Mouse (Mus musculus): Measurements from ENCODE around the gene Ms4a6b. TPM values are rescaled to one million over a fixed set of nuclear protein-coding genes. Genes with fewer than 3 reads are reported as not detected.
A peak's percentile ranks its signal among the peaks of the same experiment; 100 is the strongest.
"Not testable (repeated sequence)": the region's sequence is repeated elsewhere in the genome, so short reads cannot be mapped to it uniquely, and the experiment has no call there.

The Ms4a6b gene
- total RNA-seq, 2 experiments from 2014 or later, result 1.6 to 5.5 TPM

DNA sequence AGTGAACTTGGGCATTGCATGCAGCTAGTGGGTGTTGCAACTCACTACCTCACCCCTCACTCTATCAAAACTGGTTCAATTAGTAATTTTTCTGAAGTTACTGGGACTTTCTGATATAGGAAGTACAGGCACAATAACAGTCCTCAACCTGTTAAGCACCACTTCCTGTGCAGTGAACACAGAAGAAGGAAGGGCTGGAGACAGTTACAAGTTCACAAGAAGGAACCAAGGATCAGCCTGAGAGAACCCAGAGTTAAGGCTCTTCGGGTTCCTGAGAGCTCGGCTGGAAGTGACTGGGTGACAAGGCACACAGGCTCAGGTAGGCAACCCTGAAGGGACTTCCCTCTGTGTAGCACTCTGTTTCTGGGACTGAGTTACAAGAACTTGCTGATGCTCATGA, 2.0 kb downstream of the Ms4a6b start:
- intact Hi-C loops (cut with DNase I; ENCODE audit: low total_unique reads); DNase-seq: not testable (repeated sequence)

DNA sequence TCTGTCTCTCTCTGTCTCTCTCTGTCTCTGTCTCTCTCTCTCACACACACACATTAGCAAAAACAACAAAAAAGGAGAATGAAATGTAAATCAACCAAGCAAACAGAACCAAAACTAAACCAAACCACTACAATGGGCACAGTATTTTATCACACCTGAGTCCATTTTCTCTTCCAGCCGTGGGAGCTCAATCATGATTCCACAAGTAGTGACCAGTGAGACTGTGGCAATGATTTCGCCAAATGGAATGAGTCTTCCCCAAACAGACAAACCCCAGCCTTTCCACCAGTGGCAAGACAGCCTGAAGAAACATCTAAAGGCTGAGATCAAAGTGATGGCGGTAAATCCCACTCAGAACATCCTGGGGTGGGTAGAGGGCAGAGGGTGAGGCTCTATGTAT, 3.8 kb downstream of the Ms4a6b start:
- no peak for DNase-seq
- intact Hi-C loops (cut with DNase I; ENCODE audit: low total_unique reads), result no loop called here

DNA sequence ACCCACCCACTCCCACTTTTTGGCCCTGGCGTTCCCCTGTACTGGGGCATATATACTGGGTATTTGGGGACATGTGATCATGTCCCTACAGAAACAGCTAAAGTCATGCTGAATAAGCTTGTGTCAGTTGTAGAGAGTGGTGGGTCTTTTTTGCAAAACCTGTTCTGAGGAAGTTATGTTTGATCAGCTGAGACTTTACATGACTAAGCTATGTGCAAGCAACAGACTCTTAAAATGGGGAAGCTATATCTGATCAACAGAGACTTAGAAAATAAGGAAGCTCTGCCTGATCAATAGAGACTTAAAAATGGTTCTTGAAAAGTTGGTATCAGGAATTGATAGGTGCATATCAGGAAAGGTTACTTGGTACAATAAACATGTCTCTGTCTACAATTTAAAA, 17.1 kb downstream of the Ms4a6b start:
- no peak for DNase-seq
- intact Hi-C loops (cut with DNase I; ENCODE audit: low total_unique reads), result no loop called here

DNA sequence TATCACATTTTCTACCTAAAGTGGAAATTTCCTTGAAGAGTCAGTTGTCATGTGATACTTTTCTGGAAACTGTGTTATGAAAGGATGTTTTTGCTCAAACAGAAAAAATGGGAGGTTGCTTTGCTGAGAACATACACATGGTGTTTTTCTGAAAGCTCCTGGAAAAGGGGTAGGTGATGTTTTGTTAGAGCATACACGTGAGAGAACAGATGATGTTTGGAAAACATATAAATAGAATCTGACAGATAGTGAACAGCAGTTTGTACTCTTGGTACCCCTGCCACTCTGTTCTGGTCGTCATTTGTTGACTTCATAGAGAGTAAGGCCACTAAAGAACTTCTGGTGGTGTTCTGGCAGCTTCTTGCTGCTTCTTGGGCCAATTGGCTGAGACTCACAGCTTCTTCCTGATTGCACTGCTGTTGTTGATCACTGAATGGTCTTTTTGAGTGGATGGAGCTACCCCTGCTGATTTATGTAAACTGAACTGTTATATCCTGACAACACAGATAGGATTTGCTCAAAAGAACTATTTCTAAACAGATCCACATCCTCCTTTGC, 17.7 kb downstream of the Ms4a6b start:
- intact Hi-C loops (cut with DNase I; ENCODE audit: low total_unique reads), result no loop called here

DNA sequence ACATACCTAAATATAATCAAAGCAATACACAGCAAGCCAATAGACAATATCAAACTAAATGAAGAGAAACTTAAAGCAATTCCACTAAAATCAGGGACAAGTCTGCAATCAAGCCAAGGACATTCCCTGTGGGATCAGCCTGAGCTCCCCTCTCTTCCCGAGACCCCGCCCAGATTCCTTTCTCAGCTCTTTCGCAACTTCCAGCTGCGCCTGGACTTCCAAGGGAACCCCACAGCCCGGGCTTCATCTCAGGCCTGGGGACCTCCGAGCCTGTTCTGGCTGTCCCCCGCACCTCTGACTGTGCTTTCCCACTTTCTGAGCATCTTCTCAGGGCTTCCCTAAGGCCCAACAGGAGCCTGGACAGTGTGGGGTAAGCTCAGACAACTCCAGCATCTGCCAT, 20.3 kb downstream of the Ms4a6b start, which contains the start of gene Ms4a4d:
Gene Ms4a4d, plus strand, starts transcription at position 209 of the 400 bp plus-strand sequence.
- DNase-seq, result peak; percentile 64
- intact Hi-C loops (cut with DNase I; ENCODE audit: low total_unique reads), result no loop called here

More for the DNA sequence above, 17.7 kb downstream of the Ms4a6b start:
- DNase-seq, result no peak

DNA sequence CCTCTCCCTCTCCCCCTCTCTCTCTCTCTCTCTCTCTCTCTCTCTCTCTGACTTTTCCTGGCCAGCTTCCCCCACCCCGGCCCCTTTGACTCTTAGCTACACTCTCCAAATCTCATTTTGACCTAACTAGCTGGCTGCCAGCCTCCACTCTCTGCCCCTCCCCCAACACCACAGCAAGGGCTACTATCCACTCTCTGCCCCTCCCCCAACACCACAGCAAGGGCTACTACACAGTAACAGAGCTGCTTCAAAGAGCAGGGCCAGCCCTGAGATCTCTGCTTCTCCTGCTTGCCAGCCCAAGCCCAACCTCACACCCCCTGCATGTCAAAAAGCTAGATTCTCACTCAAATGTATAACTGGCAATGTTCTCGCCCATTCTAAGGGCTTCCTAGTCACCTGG, 21.0 kb downstream of the Ms4a6b start:
- peak; percentile 15 for DNase-seq
- intact Hi-C loops (cut with DNase I; ENCODE audit: low total_unique reads), result no loop called here

DNA sequence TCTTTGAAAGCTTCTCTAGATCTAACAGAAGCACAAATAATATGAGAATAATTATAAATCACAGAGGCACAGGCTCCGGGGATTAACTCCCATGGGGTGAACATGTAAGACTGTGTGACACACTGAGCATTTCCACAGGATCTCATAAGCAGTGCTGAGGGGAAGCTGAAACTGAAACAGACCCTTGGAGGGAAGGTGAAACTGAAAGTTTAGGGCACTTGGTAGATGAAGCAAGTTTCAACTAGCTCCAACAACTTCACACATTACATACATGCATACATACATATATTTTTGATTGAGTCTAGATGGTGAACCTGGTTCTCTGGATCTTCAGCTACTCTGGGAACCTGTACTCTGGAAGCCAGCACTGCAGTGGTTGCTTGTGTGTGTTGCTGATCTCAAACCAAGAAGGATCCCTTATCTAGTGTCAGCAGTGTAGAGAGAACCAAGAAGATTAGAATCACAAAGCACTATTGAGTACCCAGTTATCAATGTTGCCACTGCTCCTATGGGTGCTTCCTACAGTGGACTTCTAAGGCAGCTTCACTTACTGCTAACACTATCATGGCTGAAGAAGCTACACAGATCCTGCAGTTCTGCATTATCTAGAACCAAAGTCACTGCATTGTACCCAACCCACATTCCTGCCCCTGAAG, 24.0 kb downstream of the Ms4a6b start:
- intact Hi-C loops (cut with DNase I; ENCODE audit: low total_unique reads); DNase-seq: not testable (repeated sequence)

DNA sequence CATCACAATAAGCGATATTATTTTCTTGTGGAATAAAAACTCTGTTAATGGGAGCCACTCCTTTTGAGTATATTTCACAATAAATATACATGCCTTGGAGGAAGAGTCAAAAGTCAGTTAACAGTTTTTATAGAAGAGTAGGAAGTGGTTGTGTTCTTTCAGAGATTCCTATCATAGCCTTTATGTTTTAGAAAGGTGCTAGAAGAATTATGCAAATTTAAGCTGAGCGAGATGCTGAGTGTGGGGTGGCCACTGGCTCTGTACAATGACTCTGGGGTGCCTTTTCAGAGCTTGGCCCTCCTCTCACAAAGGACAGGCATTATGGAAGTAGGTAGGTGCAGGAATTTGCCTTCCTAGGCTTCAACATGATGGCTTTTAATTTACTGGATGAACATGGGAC, 28.1 kb downstream of the Ms4a6b start:
- intact Hi-C loops (cut with DNase I; ENCODE audit: low total_unique reads), result not testable (repeated sequence)

DNA sequence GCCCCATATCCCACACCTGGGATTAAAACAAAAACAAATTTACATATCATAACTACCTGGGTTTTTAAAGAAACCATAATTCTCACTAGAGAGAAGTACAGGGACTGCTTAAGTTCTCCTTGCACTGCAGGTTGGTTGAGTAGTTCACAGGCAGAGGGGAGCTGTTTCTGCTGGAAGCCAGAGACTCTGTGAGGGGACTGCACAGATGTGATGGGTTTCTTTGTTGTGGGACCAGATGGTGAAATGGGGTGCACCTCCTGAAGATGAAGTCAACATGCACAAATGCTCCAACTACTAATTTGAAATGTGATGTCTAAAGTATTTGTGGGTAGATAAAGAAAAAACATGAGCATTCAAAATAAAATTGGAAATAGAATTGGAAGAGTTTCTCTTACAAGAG, 31.6 kb downstream of the Ms4a6b start:
- no peak for DNase-seq
- intact Hi-C loops (cut with DNase I; ENCODE audit: low total_unique reads), result no loop called here

More for the DNA sequence above, 28.1 kb downstream of the Ms4a6b start:
- DNase-seq, result not testable (repeated sequence)

DNA sequence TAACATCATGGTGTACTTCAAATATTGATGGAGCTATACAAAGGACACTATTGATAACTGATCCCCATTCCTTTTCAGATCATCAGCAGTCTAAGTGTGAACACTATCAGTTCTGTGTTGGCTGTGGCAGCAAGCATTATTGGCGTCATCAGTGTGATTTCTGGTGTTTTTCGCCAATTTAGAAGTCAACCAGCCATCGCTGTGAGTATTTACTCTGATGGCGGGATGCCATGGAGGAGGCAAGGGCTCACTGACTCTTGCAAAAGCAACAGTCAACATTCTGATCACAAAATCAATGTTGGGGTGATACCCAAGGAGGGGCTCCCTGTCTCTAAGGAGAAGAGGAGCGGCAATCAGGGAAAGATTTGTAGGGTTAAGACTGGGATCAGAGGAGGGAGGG, 38.4 kb downstream of the Ms4a6b start:
- intact Hi-C loops (cut with DNase I; ENCODE audit: low total_unique reads), result no loop called here
- no peak for DNase-seq

DNA sequence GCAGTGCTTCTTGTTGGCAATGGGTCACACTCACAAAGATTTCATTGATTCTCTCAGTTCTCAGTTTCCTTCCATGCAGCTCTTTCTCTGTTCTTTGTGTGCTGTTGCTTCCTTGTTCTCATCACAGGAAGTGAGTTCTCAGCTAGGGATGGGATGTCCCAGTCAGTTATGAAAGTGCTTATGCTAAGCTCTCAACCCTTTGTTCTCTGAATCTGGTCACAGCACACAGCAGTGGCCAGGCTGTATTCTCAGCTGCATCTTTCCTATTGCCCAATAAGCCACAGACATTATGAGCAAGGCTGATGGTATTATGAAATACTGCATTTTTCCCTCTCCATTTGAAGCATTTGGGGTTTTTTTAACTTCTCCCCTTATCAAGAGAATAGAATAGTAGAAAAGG, 43.2 kb downstream of the Ms4a6b start:
- DNase-seq, result not testable (repeated sequence)

DNA sequence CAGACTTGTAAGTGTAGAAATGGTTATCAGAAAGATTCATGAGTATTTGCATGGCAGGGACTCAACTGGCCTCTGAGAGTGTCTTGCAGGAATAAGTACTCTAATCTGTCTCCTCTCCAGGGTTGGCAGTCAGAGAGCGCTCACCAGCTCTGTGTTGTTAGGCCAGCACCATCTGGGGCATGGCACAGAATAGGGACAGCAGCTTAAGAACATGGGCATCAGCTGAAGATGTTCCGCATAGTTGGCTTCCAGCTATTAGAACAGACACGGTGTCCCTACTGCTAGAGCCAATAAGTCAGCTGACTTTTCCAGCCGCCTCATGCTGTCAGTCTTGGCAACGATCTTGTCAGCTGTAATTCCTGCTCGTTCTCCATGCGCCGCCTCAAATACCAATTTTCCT, 58.7 kb downstream of the Ms4a6b start:
- intact Hi-C loops (cut with DNase I; ENCODE audit: low total_unique reads), result no loop called here
- no peak for DNase-seq

More for the DNA sequence above, 43.2 kb downstream of the Ms4a6b start:
- intact Hi-C loops (cut with DNase I; ENCODE audit: low total_unique reads), result not testable (repeated sequence)

Other genes with a start within 250 kb of the Ms4a6b start
- not detected for gene Ms4a5, start 232.6 kb upstream of the Ms4a6b start, total RNA-seq (2021)
- under 1 TPM in 1 of 2 experiments, not detected in 1; 0.06 TPM for gene Ms4a14, start 202.1 kb upstream of the Ms4a6b start, total RNA-seq (2021)
- 1 to 10 TPM in 1 of 2 experiments, under 1 TPM in 1; 0.82 to 1.3 TPM for gene Ms4a7, start 180.4 kb upstream of the Ms4a6b start, total RNA-seq (2021)
- gene Ms4a4a, start 141.0 kb upstream of the Ms4a6b start, total RNA-seq (2021), result 1 to 10 TPM; 4.5 to 7.7 TPM
- gene Ms4a4c, start 111.7 kb upstream of the Ms4a6b start, total RNA-seq (2021), result not detected
- under 1 TPM in 1 of 2 experiments, not detected in 1; 0.20 TPM for gene Ms4a4b, start 73.0 kb upstream of the Ms4a6b start, total RNA-seq (2021)
- gene Ms4a6c, start 47.1 kb upstream of the Ms4a6b start, total RNA-seq (2021), result 1 to 10 TPM; 3.9 to 6.8 TPM
- gene Gm8369, start 30.6 kb upstream of the Ms4a6b start, total RNA-seq (2021), result under 1 TPM in 1 of 2 experiments, not detected in 1; 0.29 TPM
- 1 to 10 TPM; 4.7 to 5.3 TPM for gene Ms4a4d, start 20.3 kb downstream of the Ms4a6b start, total RNA-seq (2021)
- gene Ms4a6d, start 88.3 kb downstream of the Ms4a6b start, total RNA-seq (2021), result 1 to 10 TPM; 1.5 to 2.3 TPM
- under 1 TPM; 0.27 to 0.29 TPM for gene Ms4a2, start 107.2 kb downstream of the Ms4a6b start, total RNA-seq (2021)
- not detected for gene Ms4a3, start 124.3 kb downstream of the Ms4a6b start, total RNA-seq (2021)
- gene Oosp2, start 144.0 kb downstream of the Ms4a6b start, total RNA-seq (2021), result not detected
- gene Oosp1, start 174.6 kb downstream of the Ms4a6b start, total RNA-seq (2021), result not detected
- gene Oosp3, start 180.5 kb downstream of the Ms4a6b start, total RNA-seq (2021), result not detected
- not detected for gene Gif, start 231.0 kb downstream of the Ms4a6b start, total RNA-seq (2021)

Measured in gastrocnemius, postnatal 14 days (tissue).